Mouse (Mus musculus) layer of hippocampus, adult 8-10 months (tissue): ENCODE data around the gene Ttc30a2. TPM values are rescaled to one million over a fixed set of nuclear protein-coding genes. Genes with fewer than 3 reads are reported as not detected.
"Not testable (repeated sequence)": the region's sequence is repeated elsewhere in the genome, so short reads cannot be mapped to it uniquely, and the experiment has no call there.

Source experiments
- DNase-seq, 2 experiments: peaks; one replicate each; pipeline ENCODE4 v3.0.0; 2022; ENCODE audit warnings: low spot score in 2 of 2
- total RNA-seq, 4 experiments: library from RNA; stranded (reverse); gene quantifications; 2 replicates each; pipeline ENCODE4 v1.2.4; 2022

The Ttc30a2 gene
- under 1 TPM in 2 of 4 experiments, not detected in 2; 0.25 to 0.43 TPM for total RNA-seq

- not testable (repeated sequence) for DNase-seq
Measured at GRCm38 (mm10) chr2:75977752-75978368, at the start of gene Ttc30a2. TSS of gene Ttc30a2 (minus strand) at chr2:75978170.

DNA sequence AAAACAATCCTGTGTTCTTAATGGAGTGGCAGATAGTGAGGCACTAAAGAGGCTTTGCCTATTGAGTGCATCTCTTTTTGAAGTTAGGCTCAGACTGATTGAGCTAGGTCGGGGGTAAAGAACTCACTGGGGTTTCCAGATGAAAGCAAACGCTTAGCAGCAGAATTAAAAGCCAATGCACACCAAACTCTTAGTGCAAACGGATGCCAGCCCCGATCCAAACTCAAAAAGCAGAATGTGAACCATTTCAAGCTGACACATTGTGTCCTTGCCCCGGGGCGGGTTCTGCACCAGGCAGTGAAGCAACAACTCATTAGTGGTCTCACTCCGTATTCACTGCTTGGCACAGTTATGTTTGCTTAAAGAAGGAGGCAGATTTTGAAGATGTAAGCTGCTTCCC lies 38.9 kb upstream of the Ttc30a2 start:
- DNase-seq = no peak

- DNase-seq = no peak
Measured at GRCm38 (mm10) chr2:76016136-76016535, 38.2 kb upstream of the Ttc30a2 start.

DNA sequence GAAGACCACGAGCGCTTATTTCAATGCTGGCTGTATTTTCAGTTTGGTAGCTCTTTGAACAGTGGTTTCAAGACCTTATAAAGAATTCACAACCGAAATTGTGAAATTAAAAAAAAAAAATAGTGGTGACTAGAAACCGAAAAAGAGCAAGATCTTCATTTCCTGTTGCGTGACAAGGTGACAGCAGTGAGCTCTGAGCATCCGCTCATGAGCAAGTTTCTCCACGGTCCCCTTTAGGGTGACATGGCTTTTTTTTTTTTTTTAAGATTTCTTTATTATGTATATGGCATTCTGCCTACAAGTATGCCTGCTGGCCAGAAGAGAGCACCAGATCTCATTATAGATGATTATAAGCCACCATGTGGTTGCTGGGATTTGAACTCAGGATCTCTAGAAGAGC lies 37.5 kb upstream of the Ttc30a2 start:
- no peak for DNase-seq

GRCm38 (mm10) chr2:76014659-76015058 lies 36.7 kb upstream of the Ttc30a2 start:
- DNase-seq = no peak

- no peak for DNase-seq
Measured at GRCm38 (mm10) chr2:76006194-76006593, 28.2 kb upstream of the Ttc30a2 start.

GRCm38 (mm10) chr2:76002899-76003298 lies 24.9 kb upstream of the Ttc30a2 start:
- no peak for DNase-seq

DNA sequence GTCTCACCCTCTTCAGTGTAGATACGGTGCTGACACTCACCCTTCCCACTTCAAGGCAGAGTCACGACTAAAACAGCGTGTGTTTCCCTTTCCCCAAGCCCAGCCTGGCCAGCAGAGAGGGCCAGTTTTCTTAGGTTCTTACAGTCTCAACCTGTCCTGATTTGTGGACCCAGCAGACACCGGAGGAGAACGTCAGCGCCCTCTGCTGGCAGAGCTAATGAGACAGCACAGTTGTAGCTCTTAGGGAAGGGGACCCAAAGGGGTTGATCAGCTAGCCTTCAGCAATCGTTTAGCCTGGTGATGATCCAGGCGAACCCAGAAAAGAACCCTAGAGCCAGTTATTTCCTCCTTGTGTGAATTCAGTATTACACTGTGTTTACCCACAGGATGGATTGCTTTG lies 23.4 kb upstream of the Ttc30a2 start:
- peak in 1 of 2 experiments; percentile 65 for DNase-seq

DNA sequence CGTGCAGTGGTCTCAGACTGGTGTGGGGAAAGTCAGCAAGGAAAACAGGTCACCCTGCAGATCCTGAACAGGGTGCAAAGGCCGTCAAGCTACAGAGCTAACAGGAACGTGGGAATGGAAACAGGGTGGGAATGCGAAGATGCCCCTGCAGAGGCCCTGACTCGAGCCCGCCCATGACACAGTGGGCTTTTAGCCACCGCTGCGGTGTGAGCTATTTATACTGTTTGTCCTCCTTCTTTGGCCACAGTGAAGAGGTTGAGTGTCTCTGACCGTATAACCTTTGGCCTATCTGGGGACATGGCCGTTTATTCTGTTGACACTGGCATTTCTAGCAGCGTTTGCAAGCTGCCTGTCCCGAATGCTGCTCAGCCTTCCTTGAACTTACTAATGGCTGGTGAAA lies 21.7 kb upstream of the Ttc30a2 start:
- no peak for DNase-seq

DNA sequence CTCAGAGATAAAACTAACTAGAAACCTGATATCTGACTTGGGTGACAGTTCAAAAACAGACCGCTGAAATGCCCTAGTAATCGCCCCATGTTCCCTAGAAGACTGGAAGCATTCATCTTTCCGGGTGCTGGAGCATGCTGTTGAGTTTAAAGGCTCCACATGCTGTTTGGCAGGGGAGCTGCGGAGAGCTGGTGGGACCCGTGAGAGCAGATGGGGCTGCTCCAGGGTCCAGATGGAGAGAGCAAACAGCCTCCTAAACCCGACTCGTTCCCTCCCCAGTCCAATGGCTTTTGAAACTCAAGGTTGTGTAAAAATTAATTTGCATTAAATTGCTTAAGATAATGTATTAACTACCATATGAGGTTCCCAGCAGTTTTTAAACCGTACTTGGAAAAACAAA lies 20.7 kb upstream of the Ttc30a2 start:
- DNase-seq = peak; percentile 53 to 62

- DNase-seq = no peak
Measured at GRCm38 (mm10) chr2:75997726-75998125, 19.8 kb upstream of the Ttc30a2 start.

DNA sequence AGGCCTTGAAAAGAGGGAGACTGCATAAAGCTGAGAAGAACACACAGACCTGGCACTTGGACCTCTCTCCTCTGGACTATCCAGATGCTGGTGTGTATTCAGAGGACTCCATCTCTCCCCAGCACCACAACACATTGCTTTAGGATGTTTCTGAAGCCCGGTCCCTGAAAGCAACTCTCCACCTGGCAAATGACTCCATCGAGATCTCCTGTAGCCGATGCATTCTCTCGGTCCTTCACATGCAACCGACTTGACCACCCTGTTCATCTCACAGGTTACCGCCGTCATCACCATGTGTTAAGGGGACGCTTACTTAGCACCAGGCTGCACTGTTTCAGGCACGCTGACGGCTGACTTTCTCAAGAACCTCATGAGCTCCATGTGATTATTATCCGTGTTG lies 16.9 kb upstream of the Ttc30a2 start:
- no peak for DNase-seq

GRCm38 (mm10) chr2:75991581-75992205 lies 13.7 kb upstream of the Ttc30a2 start:
- DNase-seq = no peak

DNA sequence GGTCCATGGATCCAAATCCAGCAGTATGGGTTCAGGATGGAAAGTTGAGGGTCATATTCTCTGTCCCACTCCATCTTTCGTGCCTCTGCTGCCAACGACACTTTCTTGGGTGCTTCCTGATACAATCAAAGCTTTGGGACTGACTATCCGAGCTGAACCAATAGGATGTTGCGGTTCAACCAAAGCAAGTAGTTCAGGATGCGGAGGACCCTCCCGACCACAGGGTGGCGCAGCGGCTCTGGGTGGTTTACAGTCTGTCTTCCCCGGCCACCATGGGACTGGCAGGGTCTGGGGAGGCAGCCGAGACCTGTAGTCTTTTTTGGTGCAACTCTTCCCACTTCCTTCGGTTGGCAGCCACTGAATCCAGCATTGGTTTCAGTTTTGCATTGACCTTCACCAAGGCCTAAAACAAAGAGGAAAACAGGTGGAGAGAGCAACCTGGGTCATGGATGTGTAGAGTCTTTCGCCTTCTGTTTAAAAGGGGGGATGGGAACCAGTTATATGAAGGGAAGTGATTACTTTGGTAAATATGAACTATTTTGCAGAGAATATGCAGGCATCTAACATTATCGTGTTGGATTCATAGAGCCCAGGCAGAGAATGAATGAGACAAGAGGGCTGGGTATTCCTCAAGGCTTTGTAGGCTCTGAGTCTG lies 13.0 kb upstream of the Ttc30a2 start:
- peak in 1 of 2 experiments; percentile 52 for DNase-seq

- no peak for DNase-seq
Measured at GRCm38 (mm10) chr2:75989694-75990093, 11.7 kb upstream of the Ttc30a2 start.

- no peak for DNase-seq
Measured at GRCm38 (mm10) chr2:75988779-75989363, 10.9 kb upstream of the Ttc30a2 start.

GRCm38 (mm10) chr2:75988378-75988777 lies 10.4 kb upstream of the Ttc30a2 start:
- DNase-seq = no peak

DNA sequence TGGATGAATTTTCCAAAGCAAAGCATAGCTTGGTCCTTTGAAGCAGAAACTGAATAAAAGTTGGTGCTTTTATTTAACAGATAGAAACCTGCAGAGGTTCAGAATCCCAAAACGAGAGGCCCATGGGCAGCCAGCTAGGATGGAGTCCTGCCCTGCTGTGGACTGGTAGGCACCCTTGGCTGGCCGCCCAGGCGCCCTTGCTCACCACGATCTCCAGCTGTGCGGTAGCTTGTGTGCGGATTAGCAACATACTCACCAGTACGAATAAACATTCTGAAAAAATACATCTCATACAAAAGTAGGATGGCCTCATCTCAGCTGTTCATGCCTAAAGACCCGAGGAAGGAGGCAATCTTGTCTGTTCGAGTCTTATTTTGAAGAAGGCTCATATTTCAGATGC lies 9.8 kb upstream of the Ttc30a2 start:
- no peak for DNase-seq

DNA sequence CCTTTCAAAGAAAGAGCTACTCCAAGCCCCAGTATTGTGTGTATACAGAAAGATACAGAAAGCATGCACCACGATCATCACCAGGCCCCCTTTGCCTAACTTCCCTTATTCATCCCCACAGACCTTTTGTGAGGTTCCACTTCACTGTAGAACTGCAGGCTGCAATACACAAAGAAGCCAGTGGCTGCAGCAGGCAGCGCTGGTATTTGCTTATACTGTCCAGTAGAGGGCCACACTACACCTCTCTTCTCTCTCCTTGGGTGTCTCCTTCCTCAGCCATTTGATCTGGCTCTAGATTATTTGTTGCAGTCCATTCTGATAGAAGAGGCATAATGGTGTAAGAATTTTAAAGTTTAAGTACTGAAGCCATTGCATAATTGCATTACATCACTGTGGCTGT lies 7.2 kb upstream of the Ttc30a2 start:
- DNase-seq = peak; percentile 70

- no peak for DNase-seq
Measured at GRCm38 (mm10) chr2:75983847-75984246, 5.9 kb upstream of the Ttc30a2 start.

DNA sequence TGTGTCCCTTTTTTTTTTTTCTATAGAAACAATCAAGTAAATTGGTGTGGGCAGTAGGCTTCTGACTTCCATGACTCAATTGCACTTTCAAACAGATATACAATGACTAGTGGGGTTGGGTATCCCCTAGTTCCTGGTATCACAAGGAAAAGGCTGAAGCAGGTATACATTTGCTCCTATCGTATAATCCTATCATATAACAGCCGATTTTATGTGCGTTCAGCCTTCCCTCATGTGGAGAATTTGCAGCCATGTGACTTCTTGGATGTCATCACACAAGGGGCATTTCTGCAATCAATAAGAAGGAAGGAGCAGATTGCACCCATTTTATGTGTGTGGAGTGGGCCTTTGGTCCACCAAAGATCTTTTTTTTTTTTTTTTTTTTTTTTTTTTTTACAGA lies 5.1 kb upstream of the Ttc30a2 start:
- DNase-seq = no peak

- DNase-seq = no peak
Measured at GRCm38 (mm10) chr2:75982626-75983025, 4.7 kb upstream of the Ttc30a2 start.
